Mouse (Mus musculus): ENCODE measurements around the gene Tmco5b.

- TF ChIP-seq CTCF (IDR thresholded peaks at IDR 0.05; ENCODE audit: borderline replicate concordance, insufficient read depth, low read length) (no peak), POLR2A (IDR thresholded peaks at IDR 0.05; ENCODE audit: low read depth, low read length) (no peak)
These were observed 48.4 kb downstream of the Tmco5b start for GRCm38 (mm10) chr2:113333799-113334541.
